Mouse (Mus musculus) duodenum, adult 2 months (tissue): ENCODE data around the gene Ap1s2. TPM values are rescaled to one million over a fixed set of nuclear protein-coding genes. Genes with fewer than 3 reads are reported as not detected.

Source experiments
- polyA plus RNA-seq: library from polyadenylated mRNA; depleted of rRNA; stranded (reverse); fragments of >200 nt; gene quantifications from 2 replicates; pipeline ENCODE4 v1.2.3, GENCODE M21; 2012; ENCODE audit warnings: low replicate concordance; rRNA removed

The Ap1s2 gene
- polyA plus RNA-seq, result 0.30 and 1.6 TPM in 2 replicates

DNA sequence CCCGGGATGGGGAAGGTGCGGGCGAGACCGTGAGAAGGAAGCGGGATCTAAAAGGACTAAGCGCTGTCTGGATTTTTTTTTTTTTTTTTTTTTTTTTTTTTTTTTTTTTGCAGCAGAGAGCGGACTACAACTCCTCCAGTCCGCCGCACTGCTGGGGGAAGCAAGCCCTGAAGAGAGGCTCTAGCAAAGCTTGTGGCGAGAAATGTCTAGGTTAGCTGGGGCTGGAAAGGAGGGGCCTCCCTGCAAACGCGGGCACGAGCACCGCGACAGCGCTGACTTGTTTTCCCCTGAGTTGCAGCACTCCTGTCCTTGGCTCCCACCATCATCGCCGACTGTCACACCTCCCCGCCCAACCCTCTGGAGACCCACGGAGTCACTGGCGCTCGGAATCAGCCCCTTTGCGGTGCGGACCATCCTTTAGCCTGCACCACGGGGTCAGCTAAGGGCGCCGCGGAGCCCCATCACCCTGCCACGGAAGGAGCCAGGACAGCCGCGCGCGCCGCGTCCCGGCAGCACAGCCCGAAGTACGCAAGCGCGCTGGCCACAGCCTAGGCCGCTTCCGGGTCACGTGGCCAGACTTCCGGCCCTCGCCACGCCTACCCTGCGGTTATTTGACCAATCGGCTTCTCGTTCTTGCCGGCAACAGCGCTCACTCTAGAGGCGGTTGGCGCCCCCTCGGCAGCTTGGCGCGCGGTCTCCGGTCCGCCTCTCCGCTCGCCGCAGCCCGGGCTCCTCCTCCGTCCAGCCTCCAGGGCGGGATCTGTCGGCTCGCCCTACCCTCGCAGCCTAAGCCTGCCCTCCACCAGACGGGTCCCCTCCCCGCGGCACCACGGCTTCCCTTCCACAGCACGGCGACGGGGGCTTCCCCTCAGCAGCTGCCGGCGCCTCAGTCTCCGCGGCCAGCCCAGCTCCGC, at the start of gene Ap1s2:
Gene Ap1s2 (plus strand): TSS at position 681 of the 914 bp plus-strand sequence.

DNA sequence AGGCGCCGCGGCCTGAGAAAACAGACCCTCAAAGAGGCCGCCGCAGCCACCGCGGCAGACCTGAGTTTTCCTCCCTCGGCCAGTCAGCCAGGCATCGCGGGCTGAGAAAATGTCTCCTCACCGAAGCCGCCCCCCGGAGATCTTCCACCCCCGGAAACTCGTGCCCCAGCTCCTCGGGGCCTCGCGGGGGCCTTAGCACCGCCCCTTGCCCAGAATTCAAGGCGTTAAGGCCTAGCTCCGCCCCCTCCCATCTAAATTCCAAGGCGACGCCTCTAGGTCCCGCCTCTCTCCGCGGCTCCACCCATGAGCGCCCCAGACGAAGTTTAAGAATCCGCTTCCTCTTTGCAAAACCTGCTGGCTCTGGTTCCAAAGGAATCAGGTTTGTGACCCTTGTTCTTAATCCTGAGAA, 49.7 kb downstream of the Ap1s2 start, which contains the start of gene Zrsr2:
Gene Zrsr2 (minus strand): TSS at position 195 of the 409 bp plus-strand sequence.

Other genes starting within 250 kb of the Ap1s2 start
- gene Rnf138rt1, start 147.7 kb upstream of the Ap1s2 start, polyA plus RNA-seq, result not detected in 2 replicates
- gene Zrsr2, start 49.6 kb downstream of the Ap1s2 start, polyA plus RNA-seq, result 3.6 and 5.8 TPM in 2 replicates
- 0.22 and 0.39 TPM in 2 replicates for gene Car5b, start 119.0 kb downstream of the Ap1s2 start, polyA plus RNA-seq
- 3.5 and 3.7 TPM in 2 replicates for gene Siah1b, start 167.5 kb downstream of the Ap1s2 start, polyA plus RNA-seq
- gene Cltrn, start 179.8 kb downstream of the Ap1s2 start, polyA plus RNA-seq, result not detected in 2 replicates
- 8.7 and 39.0 TPM in 2 replicates for gene Ace2, start 230.3 kb downstream of the Ap1s2 start, polyA plus RNA-seq